Mouse (Mus musculus) Patski (cell line): ENCODE measurements around the gene Nnat. TPM values are rescaled to one million over a fixed set of nuclear protein-coding genes. Genes with fewer than 3 reads are reported as not detected.
"Not testable (repeated sequence)": the region's sequence is repeated elsewhere in the genome, so short reads cannot be mapped to it uniquely, and the experiment has no call there.

Experiments used
- ATAC-seq: fragments of 100-300 bp; one replicate; pipeline ENCODE4 v1.8.0; 2021
- CTCF ChIA-PET: fragments of 350-600 bp; sonication (Branson Sonifier 250); formaldehyde crosslinking; loops from one replicate; lab custom pipeline; 2022; ENCODE audit warnings: inconsistent platforms; lab: Charles Lee
- POLR2A ChIA-PET: fragments of 350-600 bp; sonication (Branson Sonifier 250); formaldehyde crosslinking; loops from one replicate; lab custom pipeline; 2022; ENCODE audit warnings: antibody characterized with exemption, inconsistent platforms; lab: Charles Lee
- DNase-seq: peaks from one replicate; pipeline ENCODE4 v3.0.0-alpha.2; 2011; ENCODE audit warnings: low read depth, low spot score
- H3K27me3 ChIP-seq: fragments of 371-371 bp; one replicate; pipeline ENCODE4 v1.5.1; 2021
- CTCF ChIP-seq: fragments of 100-300 bp; IDR thresholded peaks from one replicate; pipeline ENCODE4 v1.5.1; 2021
- in situ Hi-C: fragments of 300-500 bp; cut with MboI; formaldehyde crosslinking; loops from 3 replicates; pipeline ENCODE4 v1.11.1; 2018; ENCODE audit warnings: low pct_unique_long_range_greater_than_20kb, mixed read lengths
- polyA plus RNA-seq: library from polyadenylated mRNA; unstranded; gene quantifications from one replicate; pipeline ENCODE4 v1.2.3, GENCODE M21; 2021

Nnat gene
- polyA plus RNA-seq, 1 experiment from 2014 or later: 2.2 TPM

GRCm38 (mm10) chr2:157566260-157566952 lies 6.5 kb downstream of the Nnat start:
- POLR2A ChIA-PET: interaction anchor here (0.6 to 1.4 kb wide), 3 partner anchors 10 to 85 kb away, joined by 3 to 4 read pairs (median 4); no protein-coding TSS in a partner anchor
- H3K27me3 ChIP-seq: no peaks in the 10 kb centered on the region
- peak; percentile 85 for DNase-seq
- TF ChIP-seq CTCF: no peak
- ATAC-seq: peak; percentile 61
- in situ Hi-C loops: no loop called here
- CTCF ChIA-PET: interaction anchor here (0.7 to 4.0 kb wide), 5 partner anchors 10 to 269 kb away, joined by 3 to 18 read pairs (median 4); no protein-coding TSS in a partner anchor

- in situ Hi-C loops: no loop called here
- ChIA-PET POLR2A (interaction anchor here (1.4 kb wide), 1 partner anchor 11 kb away, joined by 3 read pairs; no protein-coding TSS in a partner anchor), CTCF (interaction anchor here (1.1 to 4.0 kb wide), 7 partner anchors 11 to 270 kb away, joined by 3 to 18 read pairs (median 4); no protein-coding TSS in a partner anchor)
- DNase-seq: peak; percentile 25
- H3K27me3 ChIP-seq: no peaks in the 10 kb centered on the region
- no peak for TF ChIP-seq CTCF
- peak; percentile 20 for ATAC-seq
Measured at GRCm38 (mm10) chr2:157567235-157567961, 7.5 kb downstream of the Nnat start.

GRCm38 (mm10) chr2:157568881-157569280 lies 9.0 kb downstream of the Nnat start:
- in situ Hi-C loops: no loop called here
- H3K27me3 ChIP-seq: no peaks in the 10 kb centered on the region
- POLR2A ChIA-PET: no interaction called here
- no peak for TF ChIP-seq CTCF
- ATAC-seq: no peak
- CTCF ChIA-PET: interaction anchor here (0.6 to 4.0 kb wide), 4 partner anchors 89 to 277 kb away, joined by 3 to 18 read pairs (median 4); no protein-coding TSS in a partner anchor
- no peak for DNase-seq

- no peaks in the 10 kb centered on the region for H3K27me3 ChIP-seq
- no peak for DNase-seq
- no peak for ATAC-seq
- no peak for TF ChIP-seq CTCF
- in situ Hi-C loops: loop anchor here (5.0 kb wide), 3 partner anchors 88 to 283 kb away; no protein-coding TSS in a partner anchor
- ChIA-PET POLR2A (interaction anchor here (0.7 kb wide), 1 partner anchor 151 kb away, joined by 5 read pairs; no protein-coding TSS in a partner anchor), CTCF (interaction anchor here (0.7 to 4.0 kb wide), 7 partner anchors 90 to 272 kb away, joined by 3 to 18 read pairs (median 3); no protein-coding TSS in a partner anchor)
Measured at GRCm38 (mm10) chr2:157569796-157570485, 10.1 kb downstream of the Nnat start.

GRCm38 (mm10) chr2:157571224-157571832 lies 11.4 kb downstream of the Nnat start, which contains the start of gene Blcap:
Blcap (minus strand) TSS chr2:157571274.
- ATAC-seq (no peak), DNase-seq (peak; percentile 22)
- H3K27me3 ChIP-seq: no peaks in the 10 kb centered on the region
- ChIA-PET POLR2A (no interaction called here), CTCF (interaction anchor here (1.0 to 1.7 kb wide), 4 partner anchors 91 to 230 kb away, joined by 3 to 4 read pairs (median 3); no protein-coding TSS in a partner anchor)
- peak; percentile 86 for TF ChIP-seq CTCF
- in situ Hi-C loops: loop anchor here (5.0 kb wide), 3 partner anchors 89 to 284 kb away; no protein-coding TSS in a partner anchor

GRCm38 (mm10) chr2:157572786-157573185 lies 12.9 kb downstream of the Nnat start:
- DNase-seq (no peak), ATAC-seq (no peak)
- ChIA-PET CTCF (interaction anchor here (1.1 to 1.3 kb wide), 3 partner anchors 230 to 291 kb away, joined by 3 to 6 read pairs (median 4); no protein-coding TSS in a partner anchor), POLR2A (no interaction called here)
- no peak for TF ChIP-seq CTCF
- H3K27me3 ChIP-seq: no peaks in the 10 kb centered on the region
- in situ Hi-C loops: loop anchor here (5.0 kb wide), 3 partner anchors 90 to 285 kb away; no protein-coding TSS in a partner anchor

- peaks cover 19% of the 10 kb centered on the region for H3K27me3 ChIP-seq
- ATAC-seq, DNase-seq, CTCF ChIA-PET, in situ Hi-C loops, POLR2A ChIA-PET: not testable (repeated sequence)
Measured at GRCm38 (mm10) chr2:157585351-157585750, 25.5 kb downstream of the Nnat start.

- no peak for TF ChIP-seq CTCF
- in situ Hi-C loops: loop anchor here (5.0 kb wide), 1 partner anchor 50 kb away; no protein-coding TSS in a partner anchor
- no peak for ATAC-seq
- POLR2A ChIA-PET: no interaction called here
- H3K27me3 ChIP-seq: peaks cover 4% of the 10 kb centered on the region
- CTCF ChIA-PET: no interaction called here
- DNase-seq: no peak
Measured at GRCm38 (mm10) chr2:157596876-157597566, 37.1 kb downstream of the Nnat start.

GRCm38 (mm10) chr2:157601435-157601839 lies 41.6 kb downstream of the Nnat start:
- in situ Hi-C loops: no loop called here
- peaks cover 10% of the 10 kb centered on the region for H3K27me3 ChIP-seq
- ChIA-PET CTCF (no interaction called here), POLR2A (no interaction called here)
- TF ChIP-seq CTCF: no peak
- no peak for DNase-seq
- no peak for ATAC-seq
